Mouse (Mus musculus) E14TG2a.4 (cell line): ENCODE measurements around the gene Pigl.

Source experiments
- H3K27me3 ChIP-seq: 2 replicates; pipeline ENCODE4 v1.6.1; 2014; ENCODE audit warnings: low read length, control low read depth; ENCODE audit not compliant: insufficient read depth
- H3K36me3 ChIP-seq: 2 replicates; pipeline ENCODE4 v1.6.1; 2014; ENCODE audit warnings: low read length, control low read depth; ENCODE audit not compliant: insufficient read depth
- H3K4me1 ChIP-seq: replicated peaks from 2 replicates; pipeline ENCODE4 v1.6.1; 2014; ENCODE audit warnings: low read depth, low read length, control low read depth
- H3K4me3 ChIP-seq: replicated peaks from 2 replicates; pipeline ENCODE4 v1.5.1; 2014; ENCODE audit warnings: mild to moderate bottlenecking, low read length
- H3K9me3 ChIP-seq: 2 replicates; pipeline ENCODE4 v1.6.1; 2014; ENCODE audit warnings: low read length, control low read depth
- CTCF ChIP-seq: conservative IDR thresholded peaks from 2 replicates; pipeline ENCODE4 v1.5.1; 2014; ENCODE audit warnings: low read length
- NANOG ChIP-seq: IDR thresholded peaks from 2 replicates; pipeline ENCODE4 v1.6.1; 2014; ENCODE audit warnings: borderline replicate concordance, low read length, mixed read lengths
- POU5F1 ChIP-seq: IDR thresholded peaks from 2 replicates; pipeline ENCODE4 v1.6.1; 2014; ENCODE audit warnings: low read length, borderline replicate concordance

Pigl gene

DNA sequence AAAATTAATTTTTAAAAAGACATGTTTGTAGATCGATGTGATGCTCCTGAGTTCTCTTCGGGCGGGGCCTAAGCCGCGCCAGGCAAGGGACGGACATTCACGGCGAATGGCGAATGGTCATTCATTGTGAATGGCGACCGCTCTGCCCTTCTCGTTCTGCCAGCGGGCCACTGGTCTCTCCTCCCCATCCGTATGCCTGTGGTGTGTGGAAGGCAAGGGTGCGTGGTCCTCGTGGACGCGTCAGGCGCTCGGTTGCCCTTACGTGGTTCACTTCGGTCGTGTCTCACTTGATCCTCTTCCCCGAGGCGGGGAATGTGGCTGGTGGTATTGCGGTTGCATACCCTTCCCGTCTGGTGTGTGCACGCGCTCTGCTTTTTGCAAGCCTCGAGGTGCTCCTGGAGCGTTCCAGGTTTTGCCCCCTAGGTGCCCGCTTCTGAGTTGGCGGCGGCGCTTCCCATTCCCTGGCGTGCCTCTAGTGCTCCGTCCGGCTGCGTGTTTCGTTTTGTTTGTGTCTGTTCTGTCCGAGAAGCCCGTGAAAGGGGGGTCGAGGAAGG is 102.3 kb downstream of the Pigl start:
- Histone ChIP-seq H3K4me1 (peaks cover 15% of the 10 kb centered on the region), H3K4me3 (peak overlapping the region; percentile 72), H3K27me3 (peaks cover 34% of the 10 kb centered on the region), H3K36me3 (peaks cover 3% of the 10 kb centered on the region), H3K9me3 (no peaks in the 10 kb centered on the region)
- no peak for TF ChIP-seq NANOG
- no peak for TF ChIP-seq POU5F1
- TF ChIP-seq CTCF: no peak

DNA sequence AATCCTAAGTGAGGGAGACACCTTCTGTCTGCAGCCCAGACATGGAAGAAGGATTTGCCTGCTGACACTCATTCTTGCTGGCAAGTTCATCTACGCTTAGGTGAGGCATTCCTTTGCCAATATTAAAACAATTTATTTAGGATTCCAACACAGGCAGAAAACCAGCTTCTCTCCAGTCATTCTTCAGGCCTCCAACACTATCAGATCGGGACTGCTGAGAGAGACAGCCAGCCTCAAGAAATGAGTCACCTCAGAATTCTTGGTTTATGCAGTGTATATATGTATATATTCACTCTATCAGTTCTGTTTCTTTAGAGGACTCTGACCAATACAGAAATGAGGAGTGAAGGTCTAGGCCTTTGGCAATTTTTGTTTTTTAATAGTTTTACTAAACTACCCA is 105.3 kb downstream of the Pigl start:
- Histone ChIP-seq H3K27me3 (peaks cover 34% of the 10 kb centered on the region), H3K36me3 (no peaks in the 10 kb centered on the region), H3K9me3 (no peaks in the 10 kb centered on the region), H3K4me1 (peaks cover 27% of the 10 kb centered on the region), H3K4me3 (no peak overlapping the region)
- TF ChIP-seq CTCF (no peak), NANOG (no peak), POU5F1 (no peak)
